Comparison of ENCODE assay signal across 8 mouse cellular contexts in the genomic region with DNA sequence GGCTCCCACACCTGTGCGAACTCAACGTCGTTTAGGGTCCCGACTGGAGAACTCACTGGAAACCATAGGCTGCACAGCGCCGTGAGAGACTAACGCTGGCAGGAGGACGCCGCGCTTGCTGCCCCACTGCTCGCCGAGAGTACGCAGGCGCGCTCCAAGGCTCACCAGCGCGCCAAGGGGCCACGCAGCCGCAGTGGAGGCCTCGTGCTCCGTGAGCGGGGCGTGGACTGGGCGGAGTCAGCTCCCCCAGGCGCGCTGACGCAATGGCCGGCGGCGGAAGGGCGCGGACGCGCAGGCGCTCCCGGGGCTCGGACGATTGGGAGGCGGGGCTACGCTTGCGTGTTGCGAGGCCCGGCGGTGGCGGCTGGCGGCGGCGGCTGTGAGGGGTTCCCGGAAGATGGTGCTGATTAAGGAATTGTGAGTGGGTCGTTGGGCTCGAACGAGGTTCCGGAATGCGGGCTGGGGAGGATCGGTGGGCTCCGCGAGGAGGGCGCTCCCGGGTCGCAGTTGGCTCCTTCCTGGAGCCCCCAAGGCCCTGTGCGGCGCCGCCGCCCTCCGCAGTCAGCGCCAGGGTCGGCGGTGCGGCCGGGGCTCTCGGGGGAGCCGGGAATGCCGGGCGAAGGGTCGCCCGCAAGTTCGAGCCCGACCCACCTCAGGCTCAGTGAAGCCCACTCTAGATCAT. TPM values are rescaled to one million over a fixed set of nuclear protein-coding genes. Genes with fewer than 3 reads are reported as not detected.
A peak's percentile ranks its signal among the peaks of the same experiment; 100 is the strongest.
DNase-seq lines count a peak whose midpoint lies in the region; ATAC-seq and TF ChIP-seq lines count a peak whose summit lies in the region.

Pitpnb (plus strand) TSS at position 347 of the 682 bp plus-strand sequence.

- no peaks in the 10 kb centered on the region for H3K9me3 ChIP-seq in ES-E14 (ENCODE audit: control insufficient read depth, insufficient read depth, low read depth, low read length)
- no peaks in the 10 kb centered on the region for H3K9me3 ChIP-seq in forebrain, embryonic 16.5 days (ENCODE audit: control insufficient read depth, low read length)
- H3K9me3 ChIP-seq in lung, embryonic 14.5 days (ENCODE audit: low read depth, low read length), result no peaks in the 10 kb centered on the region

- peak within 1 kb of the TSS; percentile 90 for H3K4me2 ChIP-seq in forebrain, embryonic 16.5 days (ENCODE audit: low read length)
- peak within 1 kb of the TSS; percentile 76 for H3K4me2 ChIP-seq in lung, embryonic 14.5 days

- under 1% methylated on average over 69 of the region's 78 CpGs for WGBS in forebrain, embryonic 16.5 days
- under 1% methylated on average over 78 of the region's 78 CpGs for WGBS in lung, embryonic 14.5 days
- 1% methylated on average over 77 of the region's 78 CpGs for WGBS in olfactory bulb, adult 2 months
- WGBS in thymus, adult 2 months, result under 1% methylated on average over 78 of the region's 78 CpGs

- H3K9ac ChIP-seq in ES-E14 (ENCODE audit: insufficient read depth, low read depth, low read length, poor library complexity, severe bottlenecking), result peak within 1 kb of the TSS; percentile 98
- H3K9ac ChIP-seq in forebrain, embryonic 16.5 days (replicated peaks; ENCODE audit: low read depth, low read length), result peak within 1 kb of the TSS; percentile 93
- peak within 1 kb of the TSS; percentile 92 for H3K9ac ChIP-seq in lung, embryonic 14.5 days

- H3K36me3 ChIP-seq in ES-E14 (ENCODE audit: control insufficient read depth, insufficient read depth, low read length, poor library complexity, severe bottlenecking), result peaks cover 6% of the 10 kb centered on the region
- H3K36me3 ChIP-seq in forebrain, embryonic 16.5 days (ENCODE audit: control insufficient read depth, insufficient read depth), result 0 out of 2 replicates have a peak, but pooled peaks cover 3% of the 10 kb centered on the region
- peaks cover 5% of the 10 kb centered on the region; the same call in 1 of the 2 replicates for H3K36me3 ChIP-seq in lung, embryonic 14.5 days (ENCODE audit: insufficient read depth)
- H3K36me3 ChIP-seq in thymus, adult 2 months (ENCODE audit: control insufficient read depth, insufficient read depth, low read length), result no peaks in the 10 kb centered on the region

- peak; percentile 56 for TF ChIP-seq CTCF in layer of hippocampus, adult 2 months (conservative IDR thresholded peaks at IDR 0.05)
- TF ChIP-seq CTCF in lung, embryonic 14.5 days (IDR thresholded peaks at IDR 0.05; ENCODE audit: low read depth), result peak; percentile 30
- no peak for TF ChIP-seq CTCF in olfactory bulb, adult 2 months (IDR thresholded peaks at IDR 0.05; ENCODE audit: insufficient read depth, low read depth, low read length)
- peak; percentile 75 for TF ChIP-seq CTCF in thymus, adult 2 months (IDR thresholded peaks at IDR 0.05; ENCODE audit: borderline replicate concordance, control insufficient read depth, extremely low read depth, insufficient read depth, low read length, poor library complexity)

- peak within 1 kb of the TSS; percentile 79 for H3K27ac ChIP-seq in ES-E14 (ENCODE audit: insufficient read depth, low read depth, low read length, poor library complexity, severe bottlenecking)
- peak within 1 kb of the TSS; percentile 88 for H3K27ac ChIP-seq in forebrain, embryonic 16.5 days (ENCODE audit: low read length)
- peak within 1 kb of the TSS; percentile 94 for H3K27ac ChIP-seq in layer of hippocampus, adult 2 months
- peak within 1 kb of the TSS; percentile 86 for H3K27ac ChIP-seq in lung, embryonic 14.5 days (ENCODE audit: low read depth)
- H3K27ac ChIP-seq in olfactory bulb, adult 2 months (ENCODE audit: insufficient read depth, low read depth, low read length), result peak within 1 kb of the TSS; percentile 93
- H3K27ac ChIP-seq in thymus, adult 2 months (ENCODE audit: control insufficient read depth, insufficient read depth, low read length), result peak within 1 kb of the TSS; percentile 6; the same call in 1 of the 2 replicates

- peak; percentile 95 for DNase-seq in ES-E14 (ENCODE audit: low read depth, low spot score)
- peak; percentile 98 for DNase-seq in cerebellum, adult 11-12 months
- DNase-seq in heart, postnatal 36 days, result peak; percentile 99
- DNase-seq in layer of hippocampus, adult 2 months (ENCODE audit: low spot score in 2 of 2), result peak; percentile 98 to 99
- DNase-seq in lung, embryonic 14.5 days, result peak; percentile 99
- DNase-seq in thymus, adult 2 months, result peak; percentile 99

- H3K4me1 ChIP-seq in ES-E14 (ENCODE audit: control insufficient read depth in 2 of 2, insufficient read depth in 2 of 2, low read length in 2 of 2, poor library complexity in 1 of 2), result peaks cover 5% of the 10 kb centered on the region in 2 experiments; a peak in 2 of 4 replicates
- H3K4me1 ChIP-seq in forebrain, embryonic 16.5 days (replicated peaks; ENCODE audit: control insufficient read depth, insufficient read depth, low read length), result peaks cover 17% of the 10 kb centered on the region
- H3K4me1 ChIP-seq in lung, embryonic 14.5 days (ENCODE audit: insufficient read depth), result no peaks in the 10 kb centered on the region; the same call in 1 of the 2 replicates
- H3K4me1 ChIP-seq in olfactory bulb, adult 2 months (ENCODE audit: control insufficient read depth, insufficient read depth, low read length), result no peaks in the 10 kb centered on the region
- peaks cover 4% of the 10 kb centered on the region; the same call in 1 of the 2 replicates for H3K4me1 ChIP-seq in thymus, adult 2 months (replicated peaks; ENCODE audit: control insufficient read depth, insufficient read depth, low read length)

- TF ChIP-seq POLR2A in olfactory bulb, adult 2 months (IDR thresholded peaks at IDR 0.05; ENCODE audit: insufficient read depth, low read depth, low read length), result peak; percentile 99
- TF ChIP-seq POLR2A in thymus, adult 2 months (IDR thresholded peaks at IDR 0.05; ENCODE audit: control insufficient read depth, extremely low read depth, insufficient read depth, low read length, poor library complexity), result peak; percentile 90

- peak; percentile 99 for ATAC-seq in forebrain, embryonic 16.5 days
- ATAC-seq in lung, embryonic 14.5 days (ENCODE audit: insufficient read depth), result peak; percentile 99

- peak within 1 kb of the TSS; percentile 88 to 91 for H3K4me3 ChIP-seq in ES-E14 (ENCODE audit: insufficient read depth in 1 of 2, low read depth in 1 of 2, low read length in 2 of 2, poor library complexity in 1 of 2, severe bottlenecking in 1 of 2)
- H3K4me3 ChIP-seq in forebrain, embryonic 16.5 days (replicated peaks; ENCODE audit: low read length), result peak within 1 kb of the TSS; percentile 99
- peak within 1 kb of the TSS; percentile 81 for H3K4me3 ChIP-seq in layer of hippocampus, adult 2 months
- H3K4me3 ChIP-seq in lung, embryonic 14.5 days (ENCODE audit: low read depth, low read length), result peak within 1 kb of the TSS; percentile 94
- H3K4me3 ChIP-seq in olfactory bulb, adult 2 months (ENCODE audit: insufficient read depth, low read depth, low read length), result peak within 1 kb of the TSS; percentile 79
- H3K4me3 ChIP-seq in thymus, adult 2 months (ENCODE audit: control insufficient read depth, insufficient read depth, low read length), result peak within 1 kb of the TSS; percentile 66

- intact Hi-C loops in heart, postnatal 36 days (cut with DNase I), result no loop called here

- no peaks in the 10 kb centered on the region for H3K27me3 ChIP-seq in forebrain, embryonic 16.5 days (replicated peaks; ENCODE audit: control insufficient read depth, insufficient read depth, low read length)
- no peaks in the 10 kb centered on the region for H3K27me3 ChIP-seq in lung, embryonic 14.5 days (ENCODE audit: insufficient read depth, low read length)
- no peaks in the 10 kb centered on the region for H3K27me3 ChIP-seq in thymus, adult 2 months (ENCODE audit: control insufficient read depth, insufficient read depth, low read length)

- in situ Hi-C loops in ES-E14 (cut with MboI; ENCODE audit: low sequenced_read_pairs in 2 of 2, unreplicated experiment in 2 of 2), result no loop called here

TF ChIP-seq in ES-E14, 5 proteins besides CTCF, POLR2A, EP300 and RAD21:
- TF ChIP-seq ZC3H11A (IDR thresholded peaks at IDR 0.05; ENCODE audit: borderline replicate concordance, low read depth, low read length) (no peak), ZNF384 (IDR thresholded peaks at IDR 0.05; ENCODE audit: low read depth, low read length) (no peak), MAFK (IDR thresholded peaks at IDR 0.05; ENCODE audit: insufficient read depth, low read depth, low read length) (no peak), HCFC1 (IDR thresholded peaks at IDR 0.05; ENCODE audit: borderline replicate concordance, insufficient read depth, low read length) (0 out of 2 replicates have a peak, but pooled peaks have one; percentile 50)

RNA-seq across cellular contexts. Expression of gene Pitpnb, which starts in this region (rescaled TPM):
- total RNA-seq in ES-E14 (2012; rRNA removed), result 19.1 and 24.3 TPM in 2 replicates
- polyA plus RNA-seq in forebrain, embryonic 16.5 days (2015; fragmentation: Nextera tagmentation; extraction: Ambion mirVana), result 107 and 112 TPM in 2 replicates
- 10 to 100 TPM; 41.7 to 45.3 TPM for total RNA-seq in heart, postnatal 36 days (2021)
- 10 to 100 TPM; 80.2 to 82.3 TPM for total RNA-seq in layer of hippocampus, adult 2 months (2021)
- 120 and 123 TPM in 2 replicates for polyA plus RNA-seq in lung, embryonic 14.5 days (2014; fragmentation: Nextera tagmentation; extraction: Ambion mirVana)
- not detected in 2 replicates for polyA plus RNA-seq in olfactory bulb, adult 2 months (2012; ENCODE audit: insufficient read depth, insufficient read length, low replicate concordance, missing spikeins)
- polyA plus RNA-seq in thymus, adult 2 months (2012; rRNA removed), result 70.0 and 79.4 TPM in 2 replicates

Comparison
In these comparisons a context has a peak if more than half of its experiments do, and no peak if none do; other contexts are left out.
1. Peak in every context shown above with its lines: DNase-seq, ATAC-seq, H3K4me3 ChIP-seq and H3K27ac ChIP-seq.
2. H3K27ac ChIP-seq: peak in every context shown above with its lines; median percentile 94 in layer of hippocampus, adult 2 months; 93 in olfactory bulb, adult 2 months; 88 in forebrain, embryonic 16.5 days; 86 in lung, embryonic 14.5 days; 79 in ES-E14; 6 in thymus, adult 2 months.